Mouse (Mus musculus): Measurements from ENCODE around the gene Polr3e.

DNA sequence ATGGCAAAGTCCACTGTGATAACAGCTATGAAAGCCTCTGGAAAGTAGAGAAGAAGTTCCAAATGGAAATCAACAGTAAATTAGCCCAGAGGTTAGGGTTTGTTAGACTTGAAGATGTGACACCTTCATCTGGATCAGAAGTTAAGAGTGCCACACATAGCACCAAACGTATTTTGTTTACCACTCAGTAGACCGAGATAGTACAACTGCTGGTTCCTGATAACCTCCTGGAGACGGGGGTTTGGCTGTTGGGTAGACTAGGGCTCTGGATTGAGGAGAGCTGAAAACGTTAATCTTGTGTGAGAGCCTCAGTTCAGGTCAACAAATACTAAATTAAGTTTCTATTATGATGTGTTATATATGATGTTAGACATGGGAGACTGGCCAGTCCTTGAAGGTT, 62.5 kb downstream of the Polr3e start:
- TF ChIP-seq POLR2A (IDR thresholded peaks at IDR 0.05; ENCODE audit: low read depth, low read length) (no peak), CTCF (IDR thresholded peaks at IDR 0.05; ENCODE audit: borderline replicate concordance, insufficient read depth, low read length) (no peak)
